Mouse (Mus musculus) limb, embryonic 13.5 days (tissue): ENCODE results near the gene Rcor2. TPM values are rescaled to one million over a fixed set of nuclear protein-coding genes. Genes with fewer than 3 reads are reported as not detected.

Source experiments
- ATAC-seq: fragments of 200-750 bp; cut with Nextera tagmentation; 2 replicates; pipeline ENCODE4 v1.8.0; 2017; ENCODE audit warnings: low read depth, moderate number of reproducible peaks, moderate TSS enrichment; ENCODE audit not compliant: low FRiP score
- H3K27ac ChIP-seq: fragments of 300-500 bp; sonication (generic); 2 replicates; pipeline ENCODE4 v1.5.1; 2015; ENCODE audit warnings: inconsistent platforms, mild to moderate bottlenecking, moderate library complexity
- H3K27me3 ChIP-seq: fragments of 300-500 bp; sonication (generic); 2 replicates; pipeline ENCODE4 v1.6.1; 2015; ENCODE audit warnings: mild to moderate bottlenecking, inconsistent platforms
- H3K36me3 ChIP-seq: fragments of 300-500 bp; sonication (generic); 2 replicates; pipeline ENCODE4 v1.6.1; 2015; ENCODE audit warnings: inconsistent platforms, mild to moderate bottlenecking, moderate library complexity
- H3K4me1 ChIP-seq: fragments of 300-500 bp; sonication (generic); 2 replicates; pipeline ENCODE4 v1.6.1; 2015; ENCODE audit warnings: inconsistent platforms
- H3K4me2 ChIP-seq: fragments of 300-500 bp; sonication (generic); replicated peaks from 2 replicates; pipeline ENCODE4 v1.6.1; 2015; ENCODE audit warnings: inconsistent platforms, mild to moderate bottlenecking, moderate library complexity
- H3K4me3 ChIP-seq: fragments of 300-500 bp; sonication (generic); 2 replicates; pipeline ENCODE4 v1.5.1; 2015; ENCODE audit warnings: moderate library complexity, mild to moderate bottlenecking, inconsistent platforms
- H3K9ac ChIP-seq: fragments of 300-500 bp; sonication (generic); 2 replicates; pipeline ENCODE4 v1.6.1; 2015; ENCODE audit warnings: mild to moderate bottlenecking, inconsistent platforms
- H3K9me3 ChIP-seq: fragments of 300-500 bp; sonication (generic); 2 replicates; pipeline ENCODE4 v1.6.1; 2016; ENCODE audit warnings: inconsistent platforms
- WGBS: fragments of 180-500 bp; shearing (Covaris S2); methylation state at CpG from one replicate; pipeline ENCODE4 v1.1.7; 2015; 5-methylcytosine and 5-hydroxymethylcytosine counted together
- polyA plus RNA-seq: library from polyadenylated mRNA; unstranded; fragments of >200 nt; fragmentation: Nextera tagmentation; extraction: Ambion mirVana; gene quantifications from 2 replicates; pipeline ENCODE4 v1.2.1, GENCODE M21; 2015

Rcor2 gene
- polyA plus RNA-seq, 1 experiment from 2014 or later, result 25.0 TPM

DNA sequence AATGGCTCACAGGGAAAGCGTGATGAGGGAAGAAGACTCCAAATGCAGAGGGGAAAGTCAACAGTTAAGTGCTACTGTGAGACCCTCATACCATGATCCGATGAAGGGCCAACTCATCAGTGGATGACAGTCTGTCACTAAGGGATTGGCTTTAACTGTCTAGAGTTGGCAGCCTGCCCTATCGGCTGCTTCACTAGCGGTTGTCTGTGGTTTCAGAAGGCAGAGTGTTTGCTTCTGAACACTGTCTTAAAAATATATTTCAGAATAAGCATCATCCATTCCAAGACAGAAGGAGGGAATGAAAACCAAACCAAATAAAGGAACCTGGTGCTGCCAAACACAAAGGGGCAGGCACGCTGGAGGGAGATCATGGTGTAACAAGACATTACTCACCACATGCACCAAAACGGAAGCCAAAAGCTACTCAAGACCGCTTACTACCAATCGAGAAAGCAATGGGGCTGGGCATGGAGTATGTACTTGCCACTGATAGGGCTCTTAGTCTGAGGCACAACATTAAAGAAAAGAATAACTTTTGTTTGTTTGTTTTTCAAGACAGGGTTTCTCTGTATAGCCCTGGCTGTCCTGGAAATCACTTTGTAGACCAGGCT, 48.0 kb downstream of the Rcor2 start:
- Histone ChIP-seq H3K4me2 (no peak overlapping the region), H3K27ac (no peak overlapping the region), H3K9me3 (no peaks in the 10 kb centered on the region), H3K4me1 (peaks cover 26% of the 10 kb centered on the region), H3K4me3 (no peak overlapping the region), H3K27me3 (no peaks in the 10 kb centered on the region), H3K9ac (no peak overlapping the region), H3K36me3 (peaks cover 3% of the 10 kb centered on the region; the same call in 1 of the 2 replicates)
- no peak for ATAC-seq
- WGBS, result 88% methylated on average over 8 of the region's 8 CpGs

DNA sequence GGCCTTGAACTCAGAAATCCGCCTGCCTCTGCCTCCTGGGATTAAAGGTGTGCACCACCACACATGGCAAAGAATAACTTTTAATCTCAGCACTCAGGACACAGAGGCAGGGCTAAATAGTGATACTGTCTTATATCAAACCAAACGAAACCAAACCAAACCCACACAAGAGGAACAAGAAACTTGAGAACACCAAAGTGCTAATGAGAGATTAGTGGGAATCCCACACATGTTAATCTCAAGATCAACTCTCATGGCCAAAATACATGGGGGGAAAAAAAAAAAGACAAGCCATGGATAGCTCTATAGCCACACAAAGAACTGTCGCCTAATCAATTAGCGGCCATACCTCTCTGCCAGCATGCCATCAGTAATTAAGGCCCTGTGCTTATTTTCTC, 48.5 kb downstream of the Rcor2 start:
- Histone ChIP-seq H3K4me1 (peaks cover 25% of the 10 kb centered on the region), H3K27me3 (no peaks in the 10 kb centered on the region), H3K9me3 (no peaks in the 10 kb centered on the region), H3K4me3 (no peak overlapping the region), H3K36me3 (peaks cover 3% of the 10 kb centered on the region; the same call in 1 of the 2 replicates), H3K4me2 (no peak overlapping the region), H3K9ac (no peak overlapping the region), H3K27ac (no peak overlapping the region)
- 94% methylated on average over 4 of the region's 4 CpGs for WGBS
- no peak for ATAC-seq

DNA sequence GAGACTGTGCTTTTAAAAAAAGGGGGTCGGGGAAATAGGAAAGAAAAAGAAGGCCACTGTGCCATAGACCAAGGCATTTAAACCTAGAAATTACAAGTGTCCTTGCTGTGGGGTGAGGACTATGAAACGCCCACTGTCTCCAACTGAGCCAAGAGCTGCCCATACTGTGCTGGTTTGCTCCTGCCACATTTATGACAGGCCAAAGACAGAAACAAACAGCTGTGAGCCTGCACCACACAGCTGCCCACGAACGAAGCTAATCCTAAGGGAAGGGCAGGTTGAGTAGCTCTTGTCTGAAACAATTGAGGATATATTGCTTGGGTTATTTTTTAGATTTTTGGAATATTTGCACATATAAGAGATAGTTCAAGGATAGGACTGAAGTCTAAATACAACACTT, 49.7 kb downstream of the Rcor2 start:
- Histone ChIP-seq H3K27me3 (no peaks in the 10 kb centered on the region), H3K4me1 (peaks cover 12% of the 10 kb centered on the region), H3K4me2 (no peak overlapping the region), H3K9ac (no peak overlapping the region), H3K36me3 (peaks cover 3% of the 10 kb centered on the region; the same call in 1 of the 2 replicates), H3K27ac (no peak overlapping the region), H3K9me3 (no peaks in the 10 kb centered on the region), H3K4me3 (no peak overlapping the region)
- WGBS, result 77% methylated on average over 4 of the region's 4 CpGs
- no peak for ATAC-seq

DNA sequence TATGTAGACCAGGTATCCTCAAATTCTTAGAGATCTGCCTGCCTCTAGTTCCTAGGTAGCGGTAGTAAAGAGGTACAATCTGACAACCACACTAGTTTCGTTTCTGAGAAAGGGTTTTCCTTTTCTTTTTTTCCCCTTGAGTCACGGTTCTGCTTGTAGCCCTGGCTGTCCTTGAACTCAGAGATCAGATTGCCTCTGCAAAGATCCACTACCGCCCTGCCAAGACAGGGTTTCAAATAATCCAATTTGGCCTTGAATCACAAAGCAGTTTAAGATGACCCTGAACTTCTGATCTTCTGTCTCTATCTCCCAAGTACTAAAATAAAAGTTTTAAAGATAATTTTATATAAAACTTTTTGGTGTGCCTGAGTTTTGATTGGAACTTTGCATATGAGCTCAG, 50.6 kb downstream of the Rcor2 start:
- Histone ChIP-seq H3K4me1 (peaks cover 10% of the 10 kb centered on the region), H3K9ac (no peak overlapping the region), H3K27me3 (no peaks in the 10 kb centered on the region), H3K4me3 (no peak overlapping the region), H3K9me3 (no peaks in the 10 kb centered on the region), H3K36me3 (peaks cover 3% of the 10 kb centered on the region; the same call in 1 of the 2 replicates), H3K27ac (no peak overlapping the region), H3K4me2 (no peak overlapping the region)
- ATAC-seq, result no peak
- 78% methylated on average over 4 of the region's 4 CpGs for WGBS

DNA sequence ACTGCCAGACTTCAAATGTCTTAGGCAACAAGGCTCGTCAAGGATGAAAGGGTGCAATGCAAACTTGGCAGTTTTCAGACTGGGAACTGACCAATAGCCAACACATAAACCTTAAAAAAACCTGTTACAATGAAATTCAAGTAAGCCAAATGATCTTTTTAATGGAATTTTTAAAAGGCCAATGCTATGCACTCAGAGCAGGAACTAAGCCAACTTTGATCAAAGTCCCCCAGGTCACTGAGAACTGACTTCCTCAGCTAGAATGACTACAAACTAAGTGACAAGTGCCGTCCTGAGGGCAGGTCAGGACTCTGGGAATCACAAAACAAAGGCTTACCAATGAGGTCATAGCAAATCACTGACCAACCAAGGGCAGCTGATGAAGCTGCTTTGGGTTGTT, 53.1 kb downstream of the Rcor2 start:
- Histone ChIP-seq H3K9me3 (no peaks in the 10 kb centered on the region), H3K4me3 (no peak overlapping the region), H3K9ac (no peak overlapping the region), H3K27ac (no peak overlapping the region), H3K27me3 (no peaks in the 10 kb centered on the region), H3K4me2 (no peak overlapping the region), H3K36me3 (peaks cover 3% of the 10 kb centered on the region; the same call in 1 of the 2 replicates), H3K4me1 (peaks cover 6% of the 10 kb centered on the region)
- 52% methylated on average over 2 of the region's 2 CpGs for WGBS
- no peak for ATAC-seq

DNA sequence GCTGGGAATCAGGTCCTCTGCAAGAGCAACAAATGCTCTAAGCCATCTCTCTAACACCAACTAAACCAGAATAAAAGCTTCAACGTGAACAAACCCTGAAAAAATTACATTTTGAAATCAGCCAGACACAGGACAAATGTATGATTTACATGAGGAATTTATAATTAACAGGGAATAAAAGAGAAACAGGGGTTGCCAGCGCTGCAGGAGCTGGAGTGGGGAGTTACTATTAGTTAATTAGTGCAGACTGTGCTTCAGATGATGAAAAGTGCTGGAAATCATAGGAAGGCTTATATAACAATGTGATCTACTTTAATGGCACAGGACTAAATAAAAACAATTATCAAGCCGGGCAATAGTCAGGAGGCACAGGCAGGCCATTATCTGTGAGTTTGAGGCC, 54.3 kb downstream of the Rcor2 start:
- H3K27me3 ChIP-seq, result no peaks in the 10 kb centered on the region
- H3K4me2 ChIP-seq, result no peak overlapping the region
- H3K36me3 ChIP-seq, result peaks cover 4% of the 10 kb centered on the region
- H3K9me3 ChIP-seq, result no peaks in the 10 kb centered on the region
- H3K4me3 ChIP-seq, result no peak overlapping the region
- peaks cover 6% of the 10 kb centered on the region for H3K4me1 ChIP-seq
- no peak overlapping the region for H3K27ac ChIP-seq
- ATAC-seq, result no peak
- WGBS, result 81% methylated on average over 3 of the region's 3 CpGs
- H3K9ac ChIP-seq, result no peak overlapping the region

Other genes with a start within 250 kb of the Rcor2 start
- gene Fermt3, start 247.9 kb upstream of the Rcor2 start, polyA plus RNA-seq, result 7.6 and 8.4 TPM in 2 replicates
- gene Stip1, start 227.4 kb upstream of the Rcor2 start, polyA plus RNA-seq, result 241 and 278 TPM in 2 replicates
- gene Macrod1, start 210.5 kb upstream of the Rcor2 start, polyA plus RNA-seq, result 12.3 and 13.3 TPM in 2 replicates
- 7.7 and 8.1 TPM in 2 replicates for gene Flrt1, start 161.6 kb upstream of the Rcor2 start, polyA plus RNA-seq
- 226 and 229 TPM in 2 replicates for gene Otub1, start 61.0 kb upstream of the Rcor2 start, polyA plus RNA-seq
- 734 and 747 TPM in 2 replicates for gene Cox8a, start 49.7 kb upstream of the Rcor2 start, polyA plus RNA-seq
- gene Naa40, start 26.1 kb upstream of the Rcor2 start, polyA plus RNA-seq, result 58.0 and 60.1 TPM in 2 replicates
- 38.2 and 44.3 TPM in 2 replicates for gene Mark2, start 74.5 kb downstream of the Rcor2 start, polyA plus RNA-seq
- 35.3 and 43.2 TPM in 2 replicates for gene Spindoc, start 115.7 kb downstream of the Rcor2 start, polyA plus RNA-seq
- gene 2700081O15Rik, start 150.3 kb downstream of the Rcor2 start, polyA plus RNA-seq, result 10.0 and 10.5 TPM in 2 replicates
- 102 and 106 TPM in 2 replicates for gene Rtn3, start 216.0 kb downstream of the Rcor2 start, polyA plus RNA-seq
- gene Atl3, start 226.7 kb downstream of the Rcor2 start, polyA plus RNA-seq, result 13.7 and 15.6 TPM in 2 replicates